Mouse (Mus musculus): ENCODE measurements around the gene Fyb2.

GRCm38 (mm10) chr4:104985960-104986632 lies 72.8 kb downstream of the Fyb2 start:
- no peak for TF ChIP-seq CTCF (IDR thresholded peaks at IDR 0.05; ENCODE audit: extremely low read depth, insufficient read depth, insufficient read length, insufficient replicate concordance)
- TF ChIP-seq POLR2A (IDR thresholded peaks at IDR 0.05; ENCODE audit: low read depth, low read length), result no peak
